Mouse (Mus musculus) cerebellum, adult 11-12 months (tissue): ENCODE data around the gene D230025D16Rik.
"Not testable (repeated sequence)": the region's sequence is repeated elsewhere in the genome, so short reads cannot be mapped to it uniquely, and the experiment has no call there.

ENCODE experiments used
- DNase-seq: peaks from one replicate; pipeline ENCODE4 v3.0.0; 2022

Gene D230025D16Rik

DNA sequence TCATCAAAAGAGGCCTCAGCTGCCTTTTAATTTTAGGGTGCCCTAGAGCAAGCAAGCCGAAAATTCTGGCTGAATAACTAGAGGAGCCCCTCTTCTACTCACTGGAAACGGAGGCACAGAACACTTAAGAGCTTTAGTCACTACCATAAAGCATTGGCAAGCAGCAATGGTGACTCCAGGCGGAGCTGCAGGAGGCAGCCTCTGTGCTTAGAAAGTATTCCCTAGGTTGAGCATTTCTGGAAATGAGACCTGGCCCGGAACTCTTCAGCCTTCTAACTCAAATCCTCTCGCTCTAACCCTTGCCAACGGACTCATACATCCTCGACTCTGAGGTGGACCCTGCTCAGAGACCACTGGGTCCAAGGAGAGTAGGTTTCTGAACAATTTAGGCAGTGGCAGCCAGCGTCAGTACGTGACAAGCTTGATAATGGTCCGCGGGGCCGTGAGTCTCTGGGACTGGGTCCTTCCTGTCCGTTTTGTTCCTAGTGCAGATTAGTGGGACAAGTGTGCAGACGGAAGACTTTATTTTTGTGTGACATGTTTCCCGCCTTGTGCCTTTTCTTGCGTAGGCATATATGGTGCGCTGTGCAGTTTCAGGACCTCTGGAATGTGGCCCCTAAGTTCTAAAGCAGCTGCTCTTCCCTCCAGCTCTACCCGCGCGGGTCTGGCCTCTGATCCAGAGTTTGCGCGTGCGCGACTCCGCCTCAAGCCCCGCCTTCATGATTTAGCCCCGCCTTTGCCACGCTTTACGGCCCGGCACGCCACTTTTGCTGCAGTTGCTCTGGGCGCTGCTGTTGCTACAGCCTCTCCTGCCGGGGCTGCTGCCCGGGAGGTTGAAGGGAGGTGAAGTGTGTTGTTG lies at the start of gene D230025D16Rik:
D230025D16Rik (plus strand) TSS at position 733 of the 859 bp plus-strand sequence.
- DNase-seq: peak; percentile 91

DNA sequence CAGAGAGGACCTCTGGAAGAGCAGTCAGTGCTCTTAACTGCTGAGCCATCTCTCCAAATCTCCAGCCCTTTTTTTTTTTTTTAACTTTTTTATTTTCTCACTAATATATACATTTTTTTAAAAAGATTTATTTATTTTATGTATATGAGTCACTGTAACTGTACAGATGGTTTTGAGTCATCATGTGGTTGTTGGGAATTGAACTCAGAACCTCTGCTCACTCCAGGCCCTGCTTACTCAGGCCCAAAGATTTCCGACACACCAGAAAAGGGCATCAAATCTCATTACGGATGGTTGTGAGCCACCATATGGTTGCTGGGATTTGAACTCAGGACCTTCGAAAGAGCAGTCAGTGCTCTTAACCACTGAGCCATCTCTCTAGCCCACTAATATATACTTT lies 49.7 kb upstream of the D230025D16Rik start:
- DNase-seq: not testable (repeated sequence)

DNA sequence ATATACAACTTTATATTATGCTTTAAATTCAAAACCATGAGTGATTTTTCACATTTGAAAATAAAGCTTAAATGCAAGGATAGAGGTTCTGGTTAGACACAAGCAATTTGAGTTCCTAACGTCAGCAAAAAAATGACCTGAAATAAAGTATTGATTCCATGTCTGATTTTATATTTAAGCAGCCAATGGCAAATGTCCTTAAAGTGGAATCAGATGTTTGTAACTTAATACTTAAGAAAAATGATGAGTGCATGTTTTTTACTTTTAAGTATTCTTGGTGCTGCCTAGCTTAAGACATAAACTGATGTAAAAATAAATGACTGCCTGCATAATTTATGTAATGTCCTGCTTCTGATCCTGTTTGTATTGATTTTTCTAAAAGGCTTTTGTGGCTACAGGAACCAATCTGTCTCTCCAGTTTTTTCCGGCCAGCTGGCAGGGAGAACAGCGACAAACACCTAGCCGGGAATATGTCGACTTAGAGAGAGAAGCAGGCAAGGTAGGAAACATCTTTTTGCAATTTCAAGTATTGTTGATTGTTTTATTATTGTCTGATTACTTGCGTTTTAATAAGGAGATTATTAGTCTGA lies 46.6 kb upstream of the D230025D16Rik start:
- DNase-seq: no peak

DNA sequence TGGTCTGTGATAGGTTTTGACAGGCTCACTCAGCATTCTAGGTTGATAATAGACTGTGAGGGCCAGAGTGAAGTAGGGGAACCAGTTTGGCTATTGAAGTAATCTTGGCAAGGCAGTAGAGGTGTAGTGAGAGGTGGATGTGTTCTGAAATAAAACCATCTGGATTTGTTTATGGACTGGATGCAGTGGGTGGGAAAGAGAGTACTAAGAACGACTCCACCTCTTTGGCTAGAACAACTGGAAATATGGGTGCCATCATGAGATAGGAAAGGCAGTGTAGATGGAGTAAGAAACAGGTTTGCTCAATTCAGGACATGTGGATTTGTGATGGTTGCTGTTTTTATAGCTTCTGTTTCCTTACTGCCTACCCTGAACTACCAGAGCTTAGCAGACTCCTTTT lies 42.7 kb upstream of the D230025D16Rik start:
- DNase-seq: no peak

DNA sequence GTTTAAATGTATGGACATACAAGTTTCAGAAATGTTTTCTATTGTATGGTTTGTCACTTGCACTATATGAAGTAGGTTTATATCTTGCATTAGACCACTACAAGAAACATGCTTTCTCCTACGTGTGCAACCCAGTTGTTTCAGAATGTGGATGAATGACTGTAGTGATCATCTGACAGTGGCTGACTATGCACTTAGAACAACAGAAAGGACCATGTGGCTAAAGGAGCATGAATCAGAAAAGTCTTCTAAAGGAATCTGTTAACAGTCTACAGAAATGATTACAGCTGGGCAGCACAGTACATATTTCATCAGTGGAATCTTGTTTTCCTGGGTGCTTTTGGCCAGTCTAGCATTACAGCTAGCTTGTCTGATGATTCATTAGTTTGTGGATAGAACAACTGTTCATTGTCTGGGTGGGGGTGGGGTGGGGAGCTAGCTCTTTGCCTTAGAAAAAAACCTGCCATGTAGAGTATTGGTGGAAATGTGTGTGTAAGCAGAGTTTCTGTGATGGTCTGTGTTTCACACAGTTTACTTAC lies 38.4 kb upstream of the D230025D16Rik start:
- DNase-seq: no peak

DNA sequence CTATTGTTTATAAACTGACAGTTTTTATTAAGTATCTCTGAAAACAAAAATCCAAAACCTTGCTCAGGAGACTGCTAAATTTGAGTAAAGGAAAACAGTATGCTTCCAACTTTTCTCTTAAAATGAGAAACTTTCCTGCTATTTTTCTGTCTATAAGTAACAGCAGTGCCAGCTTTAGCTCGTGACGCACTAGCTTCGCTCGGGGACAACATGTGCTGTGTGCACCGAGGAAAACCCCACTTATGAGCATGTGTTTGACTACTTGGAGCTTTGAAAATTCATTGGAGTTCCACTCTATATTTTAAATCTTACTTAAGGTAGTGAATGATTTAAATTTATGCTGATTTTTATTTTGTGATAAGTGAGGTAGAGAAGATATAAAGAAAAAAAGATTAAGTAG lies 32.8 kb upstream of the D230025D16Rik start:
- no peak for DNase-seq

DNA sequence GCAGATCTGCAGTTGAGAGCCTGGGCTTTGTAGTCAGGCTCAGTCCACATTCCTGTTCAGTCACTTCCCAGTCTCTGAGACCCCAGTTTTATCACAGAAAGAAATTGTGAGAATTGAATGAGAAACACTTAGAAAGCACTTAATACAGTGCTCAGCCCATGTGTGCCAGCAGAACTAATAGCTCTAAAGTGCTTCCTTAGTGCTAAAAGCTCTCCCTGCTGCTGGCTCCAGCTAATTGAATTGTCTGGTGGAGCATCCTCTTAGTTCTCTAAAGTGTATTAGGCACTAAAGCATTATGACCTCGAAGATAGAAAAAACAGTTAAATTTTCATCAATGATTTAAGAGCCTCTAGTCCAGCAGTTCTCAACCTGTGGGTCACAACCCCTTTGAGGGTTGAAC lies 19.2 kb upstream of the D230025D16Rik start:
- DNase-seq: no peak

DNA sequence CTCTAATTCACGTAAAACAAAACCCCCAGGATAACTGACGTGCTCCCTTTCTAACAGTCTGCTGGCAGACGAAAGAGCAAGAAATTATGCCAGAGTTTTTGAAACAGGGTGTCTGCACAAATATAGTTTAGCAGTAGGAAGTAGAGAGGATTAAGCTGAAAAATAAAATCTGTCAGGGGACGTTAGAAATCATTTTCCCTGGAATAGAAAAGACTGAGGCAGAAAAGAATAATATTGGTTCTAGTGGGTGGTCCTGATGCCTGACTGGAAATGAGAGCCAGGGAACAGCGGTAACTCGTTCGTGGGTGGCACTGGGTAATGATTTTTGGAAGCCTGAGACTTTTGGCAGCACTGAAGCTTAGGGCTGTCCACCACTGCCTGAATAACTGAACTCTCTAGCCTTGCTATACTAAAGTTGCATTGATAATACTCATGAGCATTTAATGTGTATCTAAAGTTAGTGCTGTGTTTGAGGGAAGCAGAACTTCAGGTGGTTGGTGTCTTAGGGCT lies 18.1 kb upstream of the D230025D16Rik start:
- no peak for DNase-seq

DNA sequence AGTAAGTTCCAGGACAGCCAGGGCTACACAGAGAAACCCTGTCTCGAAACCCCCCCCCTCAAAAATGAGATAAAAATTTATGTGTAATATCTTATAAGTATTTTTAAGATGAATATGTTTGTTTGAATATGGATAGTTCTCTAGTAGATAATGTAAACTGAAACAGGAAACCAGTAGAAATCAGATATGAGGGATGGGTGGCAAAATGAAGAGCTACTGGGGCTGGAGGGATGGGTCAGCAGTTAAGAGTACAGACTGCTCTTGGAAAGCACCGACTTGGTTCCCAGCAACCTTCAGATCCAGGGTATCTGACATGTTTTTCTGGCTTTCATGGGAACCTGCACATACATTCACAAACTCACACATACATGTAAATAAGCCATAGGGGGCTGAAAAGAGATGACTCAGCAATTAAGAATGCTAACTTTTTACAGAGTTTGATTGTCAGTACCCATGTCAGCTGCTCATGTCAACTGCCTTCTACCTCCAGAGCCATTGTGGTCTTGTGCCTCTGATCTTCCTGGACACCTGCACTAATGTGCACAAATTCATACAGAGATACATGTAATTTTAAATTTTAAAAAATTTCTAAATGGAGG lies 17.2 kb upstream of the D230025D16Rik start:
- no peak for DNase-seq

DNA sequence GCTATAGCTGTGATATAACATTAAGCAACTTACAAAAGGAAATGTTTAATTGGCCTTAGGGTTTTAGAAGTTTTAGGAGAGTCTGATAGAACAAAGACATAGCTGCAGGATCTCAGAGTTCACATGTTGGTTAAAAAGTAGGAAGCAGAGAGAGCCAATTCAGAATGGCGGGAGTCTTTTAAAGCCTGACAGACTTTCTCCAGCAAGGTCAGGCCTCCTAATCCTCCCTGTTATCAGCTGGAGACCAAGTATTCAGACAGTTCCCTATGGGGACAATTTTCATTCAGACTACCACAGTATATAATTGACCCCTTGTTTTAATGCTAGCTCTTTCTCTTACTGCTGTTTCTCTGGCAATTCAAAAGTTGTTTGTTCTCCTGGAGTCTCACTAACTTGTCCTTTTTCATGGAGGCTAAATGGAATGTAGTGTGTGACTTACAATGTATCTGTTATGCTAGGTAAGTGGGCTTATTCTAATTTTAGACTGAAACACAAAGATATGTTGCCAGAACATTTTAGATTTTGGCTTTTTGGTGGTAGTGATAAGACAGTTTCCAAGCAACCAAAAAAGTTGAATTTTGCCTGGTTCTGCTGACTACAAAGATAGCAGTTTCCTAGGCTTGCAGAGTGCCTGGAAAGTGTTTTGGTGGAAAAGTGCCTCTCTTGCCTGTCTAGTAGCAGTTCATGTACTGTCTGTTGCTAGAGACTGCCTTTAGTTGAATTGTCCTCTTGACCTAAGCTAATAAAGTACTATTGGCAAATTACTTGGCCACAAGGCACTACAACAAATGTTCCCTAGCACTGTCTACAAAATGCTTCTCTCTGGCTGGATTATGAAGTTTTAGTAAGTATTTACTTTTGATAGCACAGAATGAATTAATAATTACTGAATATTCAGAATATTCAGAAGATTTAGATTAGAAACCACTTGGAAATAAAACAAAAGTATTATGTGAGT lies 15.5 kb upstream of the D230025D16Rik start:
- no peak for DNase-seq

DNA sequence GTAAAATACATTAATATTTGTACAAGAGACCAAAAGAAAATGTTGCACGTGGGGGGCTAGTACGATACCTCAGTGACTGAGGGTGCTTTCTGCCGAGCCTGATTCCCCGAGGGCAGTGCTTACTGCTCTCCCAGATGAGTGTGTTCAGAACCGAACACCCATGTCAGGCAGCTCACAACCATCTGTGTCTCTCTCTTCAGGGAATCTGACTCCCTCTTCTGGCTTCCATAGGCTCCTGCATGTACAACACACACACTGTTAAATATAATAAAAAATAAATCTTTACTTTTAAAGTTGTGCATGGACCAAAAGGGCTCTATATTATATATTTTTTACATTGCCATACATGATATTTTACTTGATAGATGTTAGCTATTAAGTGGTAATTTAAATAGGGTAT lies 10.8 kb upstream of the D230025D16Rik start:
- no peak for DNase-seq

DNA sequence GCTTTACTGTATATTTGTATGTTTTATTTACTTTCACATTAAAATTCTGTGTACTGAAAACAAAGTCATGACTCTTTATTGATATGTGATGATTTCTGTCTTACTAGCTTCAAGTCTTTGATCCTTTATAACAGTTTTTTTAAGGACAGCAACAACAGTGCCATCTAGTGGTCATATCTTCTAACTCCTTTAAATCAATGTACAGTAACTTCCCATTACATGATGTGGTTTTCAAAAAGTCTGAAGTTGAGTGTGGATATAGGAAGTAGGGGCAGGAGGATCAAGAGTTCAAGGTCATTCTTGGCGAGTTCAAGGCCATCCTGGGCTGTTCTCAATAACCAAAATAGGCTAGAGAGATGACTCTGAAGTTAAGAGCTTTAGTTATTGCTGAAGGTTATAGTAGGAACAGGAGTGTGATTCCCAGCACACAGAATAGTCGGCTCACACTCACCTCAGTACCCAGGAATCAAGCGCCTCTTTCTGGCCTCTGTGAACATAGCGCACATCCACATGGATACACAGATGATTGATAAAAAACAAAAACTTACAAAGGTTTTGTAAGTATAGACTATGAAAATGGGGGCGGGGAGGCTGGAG lies 6.9 kb upstream of the D230025D16Rik start:
- no peak for DNase-seq

DNA sequence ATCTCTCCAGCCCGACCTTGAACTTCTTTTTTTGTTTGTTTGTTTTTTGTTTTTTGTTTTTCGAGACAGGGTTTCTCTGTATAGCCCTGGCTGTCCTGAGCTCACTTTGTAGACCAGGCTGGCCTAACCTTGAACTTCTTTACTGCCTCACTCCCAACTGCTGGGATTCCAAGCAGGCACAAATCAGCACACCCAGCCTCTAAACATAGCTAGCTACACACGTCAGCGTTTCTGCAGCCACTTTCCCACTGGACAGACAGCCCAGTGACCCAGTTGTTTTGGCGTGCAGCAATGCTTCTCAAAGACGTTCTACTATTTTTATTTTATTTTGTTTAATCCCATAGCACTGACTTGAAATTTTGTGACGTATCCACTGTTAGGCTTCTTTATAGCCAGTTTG lies 1.1 kb upstream of the D230025D16Rik start:
- peak; percentile 18 for DNase-seq

DNA sequence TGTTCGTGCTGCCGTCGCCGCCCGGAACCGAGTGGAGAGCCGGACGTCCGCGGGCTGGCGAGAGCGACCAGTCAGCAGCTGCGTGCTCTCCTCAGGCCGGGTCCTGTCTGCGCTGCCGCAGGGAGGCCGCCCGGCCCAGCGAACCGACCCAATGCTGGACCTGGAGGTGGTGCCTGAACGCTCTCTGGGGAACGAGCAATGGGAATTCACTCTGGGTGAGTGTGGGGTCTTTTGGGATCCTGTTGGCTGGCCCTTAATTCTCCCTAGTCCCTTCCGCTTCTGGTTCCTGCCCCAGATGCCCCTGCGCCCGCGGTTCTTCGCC lies 288 bp downstream of the D230025D16Rik start:
- no peak for DNase-seq

DNA sequence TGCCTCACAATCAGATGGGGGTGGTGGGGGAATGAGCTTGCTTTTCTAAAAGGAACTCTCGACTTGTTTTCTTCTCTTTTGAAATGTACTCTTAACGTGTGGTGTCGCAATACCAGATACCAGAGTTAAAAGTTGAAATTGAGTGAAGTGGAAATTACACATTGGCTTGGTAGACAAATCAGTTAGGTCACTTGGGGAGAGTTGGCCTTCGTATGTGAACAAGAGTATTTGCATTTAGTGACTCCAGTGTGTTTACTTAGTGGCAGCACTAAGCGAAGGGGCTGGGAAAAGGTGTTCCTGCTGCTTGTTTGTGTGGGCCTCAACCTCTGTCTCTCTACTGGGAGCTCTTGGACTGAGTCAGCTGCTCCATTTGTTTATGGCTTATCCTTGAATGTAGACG lies 972 bp downstream of the D230025D16Rik start:
- DNase-seq: no peak

DNA sequence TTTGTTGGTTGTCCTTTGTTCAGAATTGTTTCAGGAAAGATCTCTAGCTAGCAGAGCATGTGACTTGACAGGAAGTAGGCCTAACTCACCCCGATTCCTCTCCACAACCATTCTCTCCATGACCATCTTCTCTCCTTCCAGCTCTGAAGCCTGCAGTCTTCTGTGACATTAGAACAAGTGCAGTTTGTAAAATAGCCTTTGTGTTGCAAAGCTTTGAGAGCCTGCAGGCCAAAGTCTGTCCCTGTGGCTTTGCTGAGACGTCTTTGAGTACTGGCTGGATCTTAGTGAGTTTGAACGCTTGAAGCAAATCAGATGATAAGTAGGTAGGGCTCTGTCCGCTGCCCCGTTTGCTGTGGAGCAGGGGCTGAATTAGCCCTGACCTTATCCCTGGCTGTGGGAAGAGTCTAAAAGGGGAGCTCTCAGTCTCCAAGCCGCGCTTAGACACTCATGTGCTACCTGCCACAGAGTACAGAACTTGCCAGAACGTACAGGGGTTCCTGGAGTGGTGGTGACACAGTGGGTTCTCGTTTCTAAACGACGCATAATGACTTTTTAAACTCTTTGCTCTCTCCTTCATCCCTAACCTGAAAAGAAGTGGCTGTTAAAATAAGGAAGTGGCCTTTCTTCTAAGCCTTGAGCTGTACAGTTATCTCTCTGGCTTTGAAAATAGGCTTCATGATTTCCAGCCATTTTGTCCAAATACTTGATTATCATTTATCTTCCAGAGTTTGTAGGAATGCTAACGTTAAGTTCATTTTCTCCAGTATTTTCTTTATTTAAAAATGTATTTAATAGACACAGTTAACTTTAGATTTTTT lies 6.8 kb downstream of the D230025D16Rik start:
- no peak for DNase-seq

DNA sequence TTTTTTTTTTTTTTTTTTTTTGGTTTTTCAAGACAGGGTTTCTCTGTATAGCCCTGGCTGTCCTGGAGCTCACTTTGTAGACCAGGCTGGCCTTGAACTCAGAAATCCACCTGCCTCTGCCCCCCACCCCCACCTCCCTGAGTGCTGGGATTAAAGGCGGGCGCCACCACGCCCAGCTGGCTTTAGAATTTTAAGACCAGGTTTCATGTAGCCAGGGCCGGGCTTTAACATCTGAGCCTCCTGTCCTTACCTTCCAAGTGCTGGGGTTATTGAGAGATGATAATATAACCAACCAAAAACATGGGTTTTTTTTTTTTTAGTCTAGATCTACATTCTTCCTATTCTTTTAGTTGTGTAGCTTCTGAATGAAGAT lies 7.4 kb downstream of the D230025D16Rik start:
- not testable (repeated sequence) for DNase-seq

DNA sequence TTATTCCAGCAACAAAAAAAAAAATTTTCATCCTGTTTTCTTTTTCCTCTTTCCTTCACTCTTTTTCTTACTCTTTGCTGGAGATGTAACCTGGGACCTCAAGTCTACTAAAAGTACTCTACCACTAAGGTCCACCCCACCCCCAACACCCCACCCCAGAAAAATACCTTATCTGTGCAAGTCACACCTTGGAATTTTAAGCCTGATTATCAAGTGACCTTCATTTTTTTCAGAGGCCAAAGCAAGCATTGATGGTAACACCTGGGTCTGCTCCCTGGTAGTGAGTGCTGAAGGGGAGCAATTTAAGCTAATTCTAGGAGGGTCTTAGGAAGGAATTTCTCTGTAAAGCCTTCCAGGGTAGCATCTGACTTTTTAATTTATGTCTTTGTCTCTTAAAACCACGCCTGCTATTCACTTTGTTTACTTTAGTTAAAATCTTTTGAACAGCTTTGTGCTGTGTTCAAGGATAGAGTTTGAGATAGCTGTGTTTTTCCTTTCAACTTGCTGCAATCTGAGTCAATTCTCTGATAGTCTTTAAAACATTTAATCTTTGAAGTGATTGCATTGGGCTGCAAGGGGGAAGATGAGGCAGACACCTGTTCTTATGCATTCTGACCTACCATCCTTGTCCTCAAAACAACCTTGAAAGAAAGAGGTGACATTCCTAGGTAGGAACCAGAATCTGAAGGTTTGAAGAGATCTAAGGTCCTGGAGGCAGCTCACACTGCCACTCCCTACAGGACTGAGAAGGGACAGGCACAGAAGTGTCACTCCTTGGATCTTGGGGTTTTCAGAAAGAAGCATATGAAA lies 8.4 kb downstream of the D230025D16Rik start:
- DNase-seq: no peak

DNA sequence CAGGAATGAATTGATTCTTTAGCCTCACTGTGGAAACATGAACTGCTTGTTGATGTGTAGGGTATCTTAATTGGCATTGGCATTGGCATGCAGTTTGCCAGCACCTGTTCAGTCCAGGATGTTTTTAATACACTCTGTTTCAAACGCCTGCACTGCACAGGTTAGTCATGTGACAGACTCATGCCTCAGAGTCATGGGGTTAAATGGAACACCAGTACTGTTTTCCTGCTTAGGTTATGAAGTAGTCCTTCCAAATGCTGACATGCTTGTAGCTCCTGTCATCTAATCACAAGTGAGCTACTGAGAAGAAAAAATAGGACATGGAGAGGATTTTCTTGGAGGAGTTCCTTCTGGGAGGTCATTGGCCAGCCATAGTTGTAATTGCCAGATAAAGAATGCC lies 10.3 kb downstream of the D230025D16Rik start:
- DNase-seq: no peak

DNA sequence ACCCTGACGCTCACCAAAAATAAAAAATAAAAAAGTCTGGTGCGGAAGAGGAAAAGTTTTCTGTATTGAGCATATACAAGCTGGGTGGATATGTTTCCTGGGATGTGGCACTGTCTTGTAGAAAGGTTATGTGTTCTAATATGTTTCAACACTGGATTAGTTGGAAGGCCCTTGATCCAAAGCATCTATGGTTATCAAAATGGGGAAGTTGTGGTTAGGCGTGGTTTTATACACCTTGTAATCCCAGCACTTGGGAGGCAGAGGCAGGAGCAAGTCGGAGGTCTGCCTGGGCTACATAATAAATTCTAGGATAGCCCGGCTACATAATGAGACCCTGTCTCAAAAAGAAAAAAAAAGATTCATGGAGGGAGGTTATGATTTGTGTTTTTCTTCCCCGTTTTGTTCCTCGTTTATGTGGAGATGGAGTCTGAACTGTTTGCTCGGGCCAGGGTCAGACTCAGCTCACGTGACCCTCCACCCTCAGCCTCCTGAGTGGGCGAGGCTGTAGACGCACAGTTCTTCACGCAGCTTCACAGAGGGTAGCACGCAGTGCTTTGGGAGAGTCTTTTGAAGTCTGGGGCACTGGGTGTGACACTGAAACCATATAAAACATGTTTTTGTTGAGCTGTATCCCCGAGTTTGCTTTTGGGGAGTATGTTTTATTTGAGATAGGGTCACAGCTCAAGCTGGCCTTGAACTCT lies 12.6 kb downstream of the D230025D16Rik start:
- no peak for DNase-seq
